Mouse (Mus musculus): ENCODE measurements around the gene Fgfr2.

The Fgfr2 gene

DNA sequence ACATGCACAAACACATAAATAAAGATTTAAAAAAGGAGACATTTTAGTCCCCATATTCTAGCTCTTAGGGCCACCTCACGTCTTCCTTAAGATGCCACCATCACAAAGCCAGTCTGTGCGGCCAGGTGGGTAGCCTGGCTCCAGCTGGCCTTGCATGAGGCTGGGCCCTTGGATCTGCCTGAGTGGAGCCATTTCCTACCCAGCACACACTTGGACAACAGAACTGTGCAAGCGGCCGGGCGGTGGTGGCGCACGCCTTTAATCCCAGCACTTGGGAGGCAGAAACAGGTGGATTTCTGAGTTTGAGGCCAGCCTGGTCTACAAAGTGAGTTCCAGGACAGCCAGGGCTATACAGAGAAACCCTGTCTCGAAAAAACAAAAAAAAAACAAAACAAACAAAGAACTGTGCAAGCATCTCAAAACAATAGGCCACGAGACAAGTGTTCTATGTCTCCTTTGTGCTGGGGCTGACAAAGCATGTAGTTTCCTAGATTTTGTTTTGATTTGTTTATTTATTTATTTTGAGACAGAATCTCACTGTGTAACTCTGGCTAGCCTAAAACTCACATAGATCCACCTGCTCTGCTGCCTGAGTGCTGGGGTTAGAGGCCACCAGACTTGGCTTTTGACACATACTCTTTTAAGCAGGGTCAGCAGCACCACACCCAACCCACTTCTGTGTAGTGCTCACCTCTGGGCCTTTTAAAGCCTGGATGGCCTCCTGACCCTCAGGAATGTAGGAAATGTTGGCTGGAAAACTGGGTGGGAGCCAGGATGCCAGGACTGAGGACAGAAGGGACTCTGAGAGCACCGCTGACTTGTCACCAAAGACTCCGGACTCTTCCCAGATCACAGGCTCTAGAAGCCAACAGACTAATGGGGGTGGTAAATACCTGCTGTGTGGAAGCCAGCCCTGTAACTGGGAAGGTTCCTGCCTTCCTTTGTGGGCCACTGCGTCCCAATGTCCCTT is 400.5 kb downstream of the Fgfr2 start:
- no peak for TF ChIP-seq GATA4 (IDR thresholded peaks at IDR 0.05; ENCODE audit: insufficient replicate concordance, low read length)

GRCm38 (mm10) chr7:132720562-132720961 is 402.6 kb downstream of the Fgfr2 start:
- no peak for TF ChIP-seq GATA4 (IDR thresholded peaks at IDR 0.05; ENCODE audit: insufficient replicate concordance, low read length)

DNA sequence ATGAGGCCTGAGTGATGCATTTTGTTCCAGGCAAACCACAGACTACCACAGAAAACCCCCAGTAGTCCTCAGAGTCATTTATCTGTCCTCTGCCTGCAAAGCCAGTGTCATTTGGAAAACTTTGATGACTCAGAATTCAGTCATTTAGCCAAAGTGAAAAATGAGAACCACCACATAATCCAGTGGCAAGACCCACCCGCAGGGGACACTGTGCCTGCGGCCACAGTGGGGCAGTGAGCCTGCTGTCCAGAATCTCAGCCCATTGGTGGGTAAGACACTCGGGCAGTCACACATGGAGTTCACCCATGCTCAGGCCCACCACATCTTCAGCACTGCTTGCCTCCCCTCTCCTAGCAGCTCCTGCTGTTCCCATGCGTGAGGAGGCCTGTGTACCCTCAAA is 403.6 kb downstream of the Fgfr2 start:
- no peak for TF ChIP-seq GATA4 (IDR thresholded peaks at IDR 0.05; ENCODE audit: insufficient replicate concordance, low read length)

GRCm38 (mm10) chr7:132715259-132715658 is 407.9 kb downstream of the Fgfr2 start:
- no peak for TF ChIP-seq GATA4 (IDR thresholded peaks at IDR 0.05; ENCODE audit: insufficient replicate concordance, low read length)

- TF ChIP-seq GATA4 (IDR thresholded peaks at IDR 0.05; ENCODE audit: insufficient replicate concordance, low read length) = no peak
These were observed 408.8 kb downstream of the Fgfr2 start for GRCm38 (mm10) chr7:132714236-132714923.

DNA sequence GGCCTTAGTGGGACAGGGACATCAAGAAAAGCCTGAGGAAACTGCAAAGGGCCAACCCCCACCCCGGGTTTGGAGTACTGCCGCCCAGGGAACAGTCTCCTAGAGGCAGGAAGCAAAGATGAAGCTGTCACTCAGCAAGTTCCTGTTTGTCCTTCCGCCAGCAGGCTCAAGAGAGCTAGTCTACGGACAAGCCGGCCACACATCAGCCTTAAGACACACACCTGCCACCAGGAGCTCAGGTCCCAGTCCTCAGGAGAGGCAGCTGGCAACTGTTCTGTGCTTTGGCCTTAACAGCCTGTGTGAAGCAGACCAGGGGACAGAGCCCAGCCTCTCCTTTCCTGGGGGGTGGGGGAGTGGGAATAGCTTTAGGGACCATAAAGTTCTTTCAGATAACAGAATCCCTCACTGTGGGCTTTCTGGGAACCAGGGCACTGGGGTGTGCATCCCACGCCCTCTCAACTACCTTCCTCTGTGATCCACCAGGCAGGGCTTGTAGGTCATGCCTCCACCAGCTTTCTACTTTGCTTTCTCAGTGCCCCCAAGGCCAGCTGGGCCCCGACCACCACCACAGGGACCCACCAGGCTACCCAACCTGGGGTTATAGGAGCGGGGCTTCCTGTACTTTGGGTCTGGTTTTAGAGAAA is 409.5 kb downstream of the Fgfr2 start:
- TF ChIP-seq GATA4 (IDR thresholded peaks at IDR 0.05; ENCODE audit: insufficient replicate concordance, low read length) = no peak

- no peak for TF ChIP-seq GATA4 (IDR thresholded peaks at IDR 0.05; ENCODE audit: insufficient replicate concordance, low read length)
These were observed 410.2 kb downstream of the Fgfr2 start for GRCm38 (mm10) chr7:132712956-132713355.

- TF ChIP-seq GATA4 (IDR thresholded peaks at IDR 0.05; ENCODE audit: insufficient replicate concordance, low read length) = no peak
These were observed 411.0 kb downstream of the Fgfr2 start for GRCm38 (mm10) chr7:132712044-132712708.

DNA sequence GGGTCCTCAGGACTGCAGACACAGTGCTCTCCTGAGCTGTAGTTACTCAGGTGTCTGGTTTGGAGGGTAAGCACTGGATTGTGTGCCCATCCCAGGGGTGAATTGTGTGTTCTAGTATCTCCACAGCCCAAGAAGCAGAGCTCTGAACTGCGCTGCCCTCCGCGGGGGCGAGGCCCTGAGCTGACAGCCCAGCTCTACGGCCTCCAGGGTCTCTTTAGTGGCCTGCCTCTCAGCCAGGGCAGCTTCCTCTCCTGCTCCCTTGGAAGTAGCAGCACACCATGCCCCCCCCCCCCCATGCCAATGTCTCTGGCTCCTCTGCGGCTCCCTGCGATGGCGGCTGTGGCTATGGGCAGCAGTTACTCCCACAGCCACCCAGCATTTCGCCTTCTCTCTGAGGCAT is 411.6 kb downstream of the Fgfr2 start:
- TF ChIP-seq GATA4 (IDR thresholded peaks at IDR 0.05; ENCODE audit: insufficient replicate concordance, low read length) = no peak

GRCm38 (mm10) chr7:132705130-132705529 is 418.0 kb downstream of the Fgfr2 start:
- no peak for TF ChIP-seq GATA4 (IDR thresholded peaks at IDR 0.05; ENCODE audit: insufficient replicate concordance, low read length)

DNA sequence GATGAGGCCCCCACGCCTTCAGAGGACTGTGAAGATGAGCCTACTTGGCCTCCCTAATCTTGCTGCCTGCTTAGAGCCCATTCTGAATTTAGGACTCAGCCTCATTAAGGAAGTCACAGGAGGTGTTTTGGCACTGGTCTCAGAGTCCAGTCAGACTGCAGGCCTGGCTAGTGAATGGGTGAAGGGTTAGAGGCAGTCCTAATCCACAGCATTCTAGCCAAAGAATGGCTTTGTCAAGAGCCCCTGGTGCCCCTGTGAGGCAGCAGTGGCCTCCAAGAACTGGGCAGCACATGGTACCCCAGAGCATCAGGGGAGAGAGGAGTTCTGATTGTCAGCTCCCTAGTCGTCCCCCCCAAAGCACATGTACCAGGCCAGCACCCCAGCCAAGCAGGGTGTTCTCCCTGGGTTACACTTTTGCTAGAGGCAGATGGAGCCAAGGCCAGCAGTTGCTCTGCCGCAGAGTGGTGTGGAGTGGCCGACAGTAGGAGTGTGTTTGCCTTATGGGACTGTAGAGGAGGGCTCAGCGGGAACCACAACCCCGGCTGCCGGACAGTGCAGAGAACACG is 418.8 kb downstream of the Fgfr2 start:
- no peak for TF ChIP-seq GATA4 (IDR thresholded peaks at IDR 0.05; ENCODE audit: insufficient replicate concordance, low read length)

- no peak for TF ChIP-seq GATA4 (IDR thresholded peaks at IDR 0.05; ENCODE audit: insufficient replicate concordance, low read length)
These were observed 419.4 kb downstream of the Fgfr2 start for GRCm38 (mm10) chr7:132703515-132704309.

DNA sequence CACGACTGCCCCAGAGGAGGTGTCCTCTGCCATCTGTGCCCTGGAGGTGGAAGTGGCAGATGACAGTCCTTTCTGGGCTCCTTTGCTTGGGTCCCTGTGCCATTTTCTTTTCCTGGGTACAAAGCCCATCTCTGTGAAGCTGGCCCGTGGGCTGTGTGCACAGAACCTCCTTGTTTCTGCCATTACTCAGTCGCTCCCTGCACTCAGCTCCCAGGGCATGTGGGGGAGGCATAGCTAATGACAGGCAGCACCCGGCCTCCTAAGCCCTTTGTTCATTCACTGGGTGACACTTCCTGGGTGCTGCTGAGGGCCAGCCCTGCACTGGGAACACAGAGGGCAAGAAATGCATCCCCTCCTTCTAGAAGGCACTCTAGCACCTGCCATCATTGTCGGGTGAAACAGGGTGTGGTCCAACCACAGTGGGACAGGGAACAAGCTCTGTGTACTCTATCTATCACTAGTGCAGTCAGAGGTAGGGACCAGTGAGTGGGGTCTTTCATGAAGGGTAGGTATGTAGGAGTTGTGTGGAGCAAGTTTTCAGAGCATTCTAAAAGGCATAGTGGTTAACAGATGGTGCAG is 420.6 kb downstream of the Fgfr2 start:
- TF ChIP-seq GATA4 (IDR thresholded peaks at IDR 0.05; ENCODE audit: insufficient replicate concordance, low read length) = no peak

DNA sequence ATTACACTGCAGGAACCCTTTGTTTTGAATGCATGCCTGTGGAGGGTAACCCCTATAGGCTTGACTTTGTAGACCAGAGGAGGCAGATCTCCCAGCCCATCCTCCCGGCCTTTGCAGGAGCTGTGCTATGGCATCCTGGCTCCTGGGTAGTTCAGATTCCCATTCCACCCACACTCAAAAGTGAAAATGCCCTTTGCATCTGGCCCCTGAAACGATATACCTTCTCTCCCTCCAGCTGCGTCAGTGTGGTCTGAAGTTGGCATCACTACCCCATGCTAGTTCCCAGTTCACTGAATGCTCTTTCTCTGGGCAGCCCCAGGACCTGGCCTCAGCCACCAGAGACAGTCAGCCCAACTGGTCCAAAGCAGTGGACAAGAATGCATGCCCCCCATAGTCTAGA is 421.1 kb downstream of the Fgfr2 start:
- no peak for TF ChIP-seq GATA4 (IDR thresholded peaks at IDR 0.05; ENCODE audit: insufficient replicate concordance, low read length)
